Mouse (Mus musculus): ENCODE data around the gene Misp. TPM values are rescaled to one million over a fixed set of nuclear protein-coding genes. Genes with fewer than 3 reads are reported as not detected.

Misp gene
- polyA plus RNA-seq, 1 experiment from 2014 or later, result 1.1 TPM

GRCm38 (mm10) chr10:79852107-79852789, 31.5 kb downstream of the Misp start:
- Histone ChIP-seq H3K4me2 (peak overlapping the region; percentile 91), H3K27me3 (no peaks in the 10 kb centered on the region), H3K27ac (peak overlapping the region; percentile 100), H3K9me3 (replicated peaks) (no peaks in the 10 kb centered on the region), H3K36me3 (ENCODE audit: poor library complexity, severe bottlenecking) (peaks cover 11% of the 10 kb centered on the region), H3K4me3 (peak overlapping the region; percentile 100), H3K4me1 (peaks cover 49% of the 10 kb centered on the region), H3K9ac (peak overlapping the region; percentile 79)
- no peak for ATAC-seq
- WGBS, result 63% methylated on average over 9 of the region's 9 CpGs

DNA sequence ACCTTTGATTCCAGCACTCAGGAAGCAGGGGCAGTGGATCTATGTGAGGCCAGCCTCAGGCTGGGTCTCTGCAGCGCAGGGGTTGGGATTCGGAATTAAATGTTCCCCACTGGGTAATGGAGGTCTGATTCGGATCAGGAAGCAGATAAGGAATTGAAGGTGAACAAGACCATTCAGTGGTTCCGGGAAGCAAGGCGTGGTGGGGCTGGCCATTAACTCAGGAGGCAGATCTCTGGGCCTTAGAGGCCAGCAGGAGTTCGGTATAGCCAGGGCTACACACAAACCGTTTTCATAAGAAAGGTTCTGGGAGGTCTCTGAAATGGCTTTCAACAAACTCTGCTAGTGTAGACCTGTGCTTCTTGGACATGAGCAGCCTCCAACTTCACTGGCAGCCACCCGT, 32.0 kb downstream of the Misp start:
- H3K4me2 ChIP-seq, result peak overlapping the region; percentile 91
- H3K4me3 ChIP-seq, result peak overlapping the region; percentile 100
- no peak for ATAC-seq
- WGBS, result 19% methylated on average over 8 of the region's 8 CpGs
- H3K9me3 ChIP-seq (replicated peaks), result no peaks in the 10 kb centered on the region
- peak overlapping the region; percentile 79 for H3K9ac ChIP-seq
- H3K4me1 ChIP-seq, result peaks cover 53% of the 10 kb centered on the region
- peak overlapping the region; percentile 100 for H3K27ac ChIP-seq
- peaks cover 17% of the 10 kb centered on the region for H3K36me3 ChIP-seq (ENCODE audit: poor library complexity, severe bottlenecking)
- H3K27me3 ChIP-seq, result no peaks in the 10 kb centered on the region

DNA sequence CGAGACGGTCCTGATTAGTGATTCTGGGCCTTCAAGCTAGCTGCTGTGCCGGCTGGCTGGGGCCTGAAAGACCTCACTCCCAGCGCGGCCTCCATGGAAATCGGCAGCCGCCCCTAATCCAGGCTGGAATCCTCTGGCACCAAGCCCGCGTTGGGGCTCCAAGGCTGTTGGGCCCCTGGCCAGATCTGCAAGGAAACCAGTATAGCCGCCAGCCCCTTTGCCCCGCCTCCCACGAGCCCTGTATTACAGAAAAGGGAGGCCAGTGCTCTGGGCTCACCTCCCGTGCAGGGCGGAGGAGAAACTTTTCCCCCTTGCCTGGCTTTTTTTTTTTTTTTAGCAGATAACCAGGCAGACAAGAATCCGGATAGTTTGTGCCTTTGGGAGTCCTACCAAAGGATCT, 32.6 kb downstream of the Misp start:
- Histone ChIP-seq H3K4me2 (peak overlapping the region; percentile 91), H3K27me3 (no peaks in the 10 kb centered on the region), H3K27ac (peak overlapping the region; percentile 100), H3K4me1 (peaks cover 56% of the 10 kb centered on the region), H3K36me3 (ENCODE audit: poor library complexity, severe bottlenecking) (peaks cover 22% of the 10 kb centered on the region), H3K9me3 (replicated peaks) (no peaks in the 10 kb centered on the region), H3K4me3 (peak overlapping the region; percentile 100), H3K9ac (peak overlapping the region; percentile 79)
- 0% methylated on average over 15 of the region's 15 CpGs for WGBS
- peak; percentile 42 for ATAC-seq

DNA sequence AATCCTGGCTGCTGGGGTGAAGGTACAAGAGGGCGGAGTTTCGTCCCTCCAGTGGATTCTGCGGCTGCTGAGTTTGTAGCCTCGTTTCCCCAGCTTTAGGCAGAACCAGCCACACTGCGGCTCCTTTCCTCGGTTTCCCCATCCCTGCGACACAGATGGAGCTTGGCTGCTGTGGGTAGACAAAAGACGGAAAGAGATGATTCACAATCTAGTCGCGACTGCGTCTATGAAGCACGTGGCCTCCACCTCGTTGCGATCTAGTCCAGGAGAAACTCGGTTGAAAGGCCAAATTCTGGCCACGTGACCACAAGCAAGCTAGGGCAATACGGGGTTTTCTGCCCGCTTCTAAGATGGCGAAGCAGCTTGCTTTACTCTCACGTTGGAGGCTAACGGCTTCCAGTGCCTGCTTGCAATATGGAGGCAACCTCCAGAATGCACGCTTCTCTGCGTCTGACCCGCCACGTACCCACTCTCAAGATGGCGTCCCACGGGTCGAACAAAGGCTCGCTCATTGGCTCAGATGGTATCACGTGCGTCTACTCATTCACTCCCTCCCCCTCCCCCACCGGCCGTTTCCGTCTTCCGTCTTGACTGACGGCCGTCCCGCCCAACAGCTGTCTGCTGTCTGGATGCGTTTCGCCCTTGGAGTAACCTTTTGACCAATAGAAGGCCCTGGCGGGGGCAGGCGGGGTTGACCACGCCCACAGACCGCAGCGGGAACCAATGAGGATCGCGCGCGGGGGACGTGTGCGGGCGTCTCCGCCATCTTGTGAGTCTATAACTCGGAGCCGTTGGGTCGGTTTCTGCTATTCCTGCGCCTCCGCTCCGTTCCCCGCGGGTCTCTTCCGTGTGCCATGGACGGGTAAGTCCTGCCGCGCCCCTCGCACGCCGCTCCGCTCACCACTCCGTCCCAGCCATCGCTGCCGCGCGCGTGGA, 33.3 kb downstream of the Misp start, which contains the start of gene Ptbp1:
Gene Ptbp1, plus strand, starts transcription at position 568 of the 936 bp plus-strand sequence.
- ATAC-seq, result peak; percentile 93
- Histone ChIP-seq H3K27me3 (no peaks in the 10 kb centered on the region), H3K4me3 (peak within 1 kb of the TSS; percentile 100), H3K4me1 (peaks cover 64% of the 10 kb centered on the region), H3K27ac (peak within 1 kb of the TSS; percentile 100), H3K4me2 (peak within 1 kb of the TSS; percentile 99), H3K9ac (peak within 1 kb of the TSS; percentile 99), H3K36me3 (ENCODE audit: poor library complexity, severe bottlenecking) (peaks cover 30% of the 10 kb centered on the region), H3K9me3 (replicated peaks) (no peaks in the 10 kb centered on the region)
- WGBS, result under 1% methylated on average over 74 of the region's 75 CpGs

GRCm38 (mm10) chr10:79854801-79855541, 34.2 kb downstream of the Misp start:
- WGBS, result under 1% methylated on average over 82 of the region's 83 CpGs
- Histone ChIP-seq H3K36me3 (ENCODE audit: poor library complexity, severe bottlenecking) (peaks cover 38% of the 10 kb centered on the region), H3K27ac (peak overlapping the region; percentile 100), H3K4me2 (peak overlapping the region; percentile 99), H3K4me3 (peak overlapping the region; percentile 100), H3K27me3 (no peaks in the 10 kb centered on the region), H3K9me3 (replicated peaks) (no peaks in the 10 kb centered on the region), H3K4me1 (peaks cover 71% of the 10 kb centered on the region), H3K9ac (peak overlapping the region; percentile 99)
- ATAC-seq, result peak; percentile 31

- Histone ChIP-seq H3K27me3 (no peaks in the 10 kb centered on the region), H3K4me3 (peak overlapping the region; percentile 100), H3K4me1 (peaks cover 71% of the 10 kb centered on the region), H3K9me3 (replicated peaks) (no peaks in the 10 kb centered on the region), H3K4me2 (peak overlapping the region; percentile 99), H3K9ac (peak overlapping the region; percentile 99), H3K27ac (peak overlapping the region; percentile 100), H3K36me3 (ENCODE audit: poor library complexity, severe bottlenecking) (peaks cover 45% of the 10 kb centered on the region)
- WGBS, result 3% methylated on average over 10 of the region's 10 CpGs
- no peak for ATAC-seq
Observed at GRCm38 (mm10) chr10:79855558-79856184, 34.9 kb downstream of the Misp start.

GRCm38 (mm10) chr10:79856280-79856679, 35.5 kb downstream of the Misp start:
- no peaks in the 10 kb centered on the region for H3K9me3 ChIP-seq (replicated peaks)
- H3K4me2 ChIP-seq, result peak overlapping the region; percentile 99
- ATAC-seq, result no peak
- peaks cover 67% of the 10 kb centered on the region for H3K4me1 ChIP-seq
- 33% methylated on average over 6 of the region's 6 CpGs for WGBS
- peak overlapping the region; percentile 100 for H3K4me3 ChIP-seq
- H3K36me3 ChIP-seq (ENCODE audit: poor library complexity, severe bottlenecking), result peaks cover 51% of the 10 kb centered on the region
- H3K27ac ChIP-seq, result peak overlapping the region; percentile 100
- peak overlapping the region; percentile 99 for H3K9ac ChIP-seq
- no peaks in the 10 kb centered on the region for H3K27me3 ChIP-seq

GRCm38 (mm10) chr10:79856704-79857451, 36.1 kb downstream of the Misp start:
- Histone ChIP-seq H3K27me3 (no peaks in the 10 kb centered on the region), H3K4me1 (peaks cover 61% of the 10 kb centered on the region), H3K4me3 (peak overlapping the region; percentile 100), H3K27ac (peak overlapping the region; percentile 78), H3K9me3 (replicated peaks) (no peaks in the 10 kb centered on the region), H3K36me3 (ENCODE audit: poor library complexity, severe bottlenecking) (peaks cover 57% of the 10 kb centered on the region), H3K4me2 (peak overlapping the region; percentile 99), H3K9ac (peak overlapping the region; percentile 99)
- WGBS, result 58% methylated on average over 7 of the region's 7 CpGs
- no peak for ATAC-seq

DNA sequence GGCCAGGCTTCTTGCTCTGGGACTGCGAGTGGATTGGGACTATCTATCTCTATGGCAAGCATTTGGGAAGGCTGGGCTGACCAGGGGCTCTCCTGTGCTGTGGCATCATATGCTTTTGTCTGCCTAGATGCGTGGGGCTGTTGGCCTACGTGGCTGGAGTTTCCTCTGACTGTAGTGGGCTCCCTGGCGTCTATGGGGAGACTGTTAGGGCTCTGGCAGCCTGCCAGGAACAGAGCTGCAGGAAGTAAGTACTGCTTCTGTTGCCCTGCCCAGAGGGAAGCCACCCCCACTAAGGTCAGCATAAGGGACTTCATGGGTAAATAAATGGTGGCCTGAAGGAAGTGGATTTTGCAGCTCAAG, 36.6 kb downstream of the Misp start:
- Histone ChIP-seq H3K4me3 (peak overlapping the region; percentile 100), H3K27me3 (no peaks in the 10 kb centered on the region), H3K36me3 (ENCODE audit: poor library complexity, severe bottlenecking) (peaks cover 63% of the 10 kb centered on the region), H3K27ac (peak overlapping the region; percentile 78), H3K9me3 (replicated peaks) (no peaks in the 10 kb centered on the region), H3K4me1 (peaks cover 56% of the 10 kb centered on the region), H3K9ac (peak overlapping the region; percentile 99), H3K4me2 (peak overlapping the region; percentile 99)
- no peak for ATAC-seq
- 24% methylated on average over 4 of the region's 4 CpGs for WGBS

DNA sequence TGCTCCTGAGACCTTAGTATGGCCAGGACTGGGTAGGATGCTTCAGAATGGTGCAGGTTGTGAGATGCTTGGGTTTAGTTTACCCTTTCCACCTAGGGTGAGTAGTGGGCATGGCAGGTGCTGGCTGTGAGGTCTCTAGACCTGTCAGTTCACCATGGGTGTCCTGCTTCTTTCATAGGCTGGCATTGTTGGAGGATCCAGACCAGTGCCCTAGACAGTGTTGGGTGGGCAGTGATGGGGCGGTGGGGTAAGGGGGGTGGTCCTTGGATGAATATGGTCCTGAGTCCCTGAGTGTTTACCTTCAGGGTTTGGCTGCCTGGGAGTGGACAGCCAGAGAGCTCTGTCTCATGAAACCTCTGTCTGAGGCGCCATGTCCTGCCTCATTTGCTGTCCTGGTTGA, 37.1 kb downstream of the Misp start:
- Histone ChIP-seq H3K9ac (peak overlapping the region; percentile 99), H3K27ac (peak overlapping the region; percentile 78), H3K4me1 (peaks cover 51% of the 10 kb centered on the region), H3K9me3 (replicated peaks) (no peaks in the 10 kb centered on the region), H3K4me2 (peak overlapping the region; percentile 99), H3K4me3 (peak overlapping the region; percentile 100), H3K36me3 (ENCODE audit: poor library complexity, severe bottlenecking) (peaks cover 67% of the 10 kb centered on the region), H3K27me3 (no peaks in the 10 kb centered on the region)
- no peak for ATAC-seq
- WGBS, result 82% methylated on average over 2 of the region's 2 CpGs
